Mouse (Mus musculus) common myeloid progenitor, adult 5-6 weeks (primary cell): ENCODE data around the gene Tns2. TPM values are rescaled to one million over a fixed set of nuclear protein-coding genes. Genes with fewer than 3 reads are reported as not detected.

Experiments
- ATAC-seq: replicated peaks from 2 replicates; pipeline ENCODE4 v1.8.0; 2016; ENCODE audit warnings: low read depth, mild to moderate bottlenecking, moderate TSS enrichment, inconsistent platforms; ENCODE audit not compliant: poor library complexity, severe bottlenecking
- total RNA-seq: library from RNA; stranded (forward); fragments of 200-1000, 187-1606 nt; gene quantifications from 2 replicates; pipeline ENCODE4 v1.2.3, GENCODE M21; 2017

Gene Tns2
- total RNA-seq, 1 experiment from 2014 or later: not detected

DNA sequence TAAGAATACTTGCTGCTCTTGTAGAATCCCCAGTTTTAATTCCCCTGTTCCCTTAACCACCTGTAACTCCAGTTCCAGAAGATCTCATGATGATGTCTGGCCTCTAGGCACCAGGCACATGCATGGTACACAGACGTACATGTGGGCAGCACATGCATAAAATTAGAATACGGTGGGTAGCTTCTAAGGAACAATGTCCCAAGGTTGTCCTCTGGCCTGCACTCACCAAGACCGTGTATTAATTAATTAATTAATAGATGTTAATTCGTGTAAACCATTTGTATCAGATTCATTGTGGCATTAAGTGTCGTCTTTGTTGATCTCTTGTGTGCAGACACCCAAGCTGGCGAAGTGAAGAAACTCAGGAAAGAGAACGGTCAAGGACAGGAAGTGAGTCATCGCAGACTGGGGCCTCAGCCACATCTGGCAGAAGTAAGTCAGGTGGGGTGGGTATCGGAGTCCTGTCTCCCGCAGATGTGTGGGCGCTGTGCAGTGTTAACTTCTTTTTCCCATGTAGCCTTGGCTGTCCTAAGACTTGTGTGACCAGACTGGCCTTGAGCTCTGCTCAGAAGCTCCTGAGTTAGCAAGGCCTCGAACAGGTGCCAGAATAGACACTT, 9.0 kb upstream of the Tns2 start:
- peak; percentile 50 for ATAC-seq

DNA sequence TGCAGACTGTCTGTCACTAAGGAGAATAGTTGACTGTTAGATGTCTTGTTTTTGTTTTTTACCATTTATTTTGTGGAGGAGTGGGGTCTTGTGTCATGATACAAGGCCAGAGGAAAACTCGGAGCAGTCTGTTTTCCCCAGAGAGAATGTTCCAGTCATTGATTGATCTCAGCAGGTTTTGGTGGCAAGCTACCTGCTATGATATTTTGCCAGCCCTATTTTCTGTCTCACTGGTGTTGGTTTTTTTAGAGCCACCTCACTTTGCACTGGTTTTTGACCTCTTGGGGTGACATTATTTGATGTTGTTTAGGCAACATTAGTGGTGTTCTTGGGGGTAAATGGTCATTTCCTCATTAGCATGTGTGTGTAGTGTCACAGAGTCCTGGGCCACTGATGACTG, 8.5 kb upstream of the Tns2 start:
- ATAC-seq: no peak

DNA sequence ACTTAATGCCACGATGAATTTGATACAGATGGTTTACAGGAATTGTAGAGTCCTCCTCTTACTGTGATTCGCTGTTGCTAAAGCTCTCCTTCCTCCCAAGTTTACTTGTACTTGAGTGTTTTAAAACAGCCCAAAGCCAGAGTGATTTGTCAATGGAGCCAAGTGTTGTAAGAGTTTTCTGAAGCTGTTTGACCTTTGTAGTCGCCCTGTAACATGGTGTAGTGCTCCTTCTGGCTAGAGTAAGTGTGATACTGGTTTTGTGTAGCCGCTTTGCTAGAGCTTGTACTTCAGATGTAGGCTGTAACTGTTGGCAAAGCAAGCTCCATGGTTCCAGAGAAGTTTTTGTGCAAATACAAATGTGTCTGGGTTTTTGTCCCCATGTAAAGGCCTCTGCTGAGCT, 8.0 kb upstream of the Tns2 start:
- ATAC-seq: no peak

DNA sequence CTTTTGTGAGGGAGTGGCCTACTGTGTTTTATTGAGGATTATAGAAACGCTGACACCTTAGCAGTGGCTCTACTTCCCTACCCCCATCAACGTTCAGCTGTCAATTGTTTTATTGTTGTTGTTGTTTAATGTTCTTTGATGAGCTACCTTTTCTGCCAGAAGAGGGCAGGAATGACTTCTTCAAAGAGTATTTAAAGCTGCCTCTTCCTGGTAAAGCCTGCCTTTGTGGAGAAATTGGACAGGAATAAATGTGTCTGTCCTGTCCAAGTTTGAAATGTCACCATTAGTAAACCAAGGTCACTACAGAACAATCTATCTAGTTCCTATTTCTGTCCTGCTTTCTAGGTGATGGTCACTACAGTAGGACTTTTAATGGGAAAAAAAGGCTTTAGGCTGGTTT, 6.1 kb upstream of the Tns2 start:
- no peak for ATAC-seq

DNA sequence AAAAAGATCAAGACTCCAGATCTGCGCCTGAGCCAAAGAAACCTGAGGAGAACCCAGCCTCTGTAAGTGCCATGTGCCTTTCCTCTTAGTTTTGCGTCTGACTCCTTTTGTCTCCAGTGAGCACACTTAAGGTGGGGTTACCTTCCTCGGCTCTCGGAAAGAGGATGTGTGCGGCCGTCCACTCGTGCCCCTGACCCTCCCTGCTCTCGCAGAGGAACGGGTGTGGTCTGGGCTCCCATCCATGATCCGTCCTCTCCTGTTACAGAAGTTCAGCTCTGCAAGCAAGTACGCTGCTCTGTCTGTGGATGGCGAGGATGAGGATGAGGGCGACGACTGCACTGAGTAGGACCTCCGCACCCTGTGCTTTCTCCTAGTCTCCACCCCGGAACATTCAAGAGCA, 5.2 kb upstream of the Tns2 start:
- ATAC-seq: no peak

DNA sequence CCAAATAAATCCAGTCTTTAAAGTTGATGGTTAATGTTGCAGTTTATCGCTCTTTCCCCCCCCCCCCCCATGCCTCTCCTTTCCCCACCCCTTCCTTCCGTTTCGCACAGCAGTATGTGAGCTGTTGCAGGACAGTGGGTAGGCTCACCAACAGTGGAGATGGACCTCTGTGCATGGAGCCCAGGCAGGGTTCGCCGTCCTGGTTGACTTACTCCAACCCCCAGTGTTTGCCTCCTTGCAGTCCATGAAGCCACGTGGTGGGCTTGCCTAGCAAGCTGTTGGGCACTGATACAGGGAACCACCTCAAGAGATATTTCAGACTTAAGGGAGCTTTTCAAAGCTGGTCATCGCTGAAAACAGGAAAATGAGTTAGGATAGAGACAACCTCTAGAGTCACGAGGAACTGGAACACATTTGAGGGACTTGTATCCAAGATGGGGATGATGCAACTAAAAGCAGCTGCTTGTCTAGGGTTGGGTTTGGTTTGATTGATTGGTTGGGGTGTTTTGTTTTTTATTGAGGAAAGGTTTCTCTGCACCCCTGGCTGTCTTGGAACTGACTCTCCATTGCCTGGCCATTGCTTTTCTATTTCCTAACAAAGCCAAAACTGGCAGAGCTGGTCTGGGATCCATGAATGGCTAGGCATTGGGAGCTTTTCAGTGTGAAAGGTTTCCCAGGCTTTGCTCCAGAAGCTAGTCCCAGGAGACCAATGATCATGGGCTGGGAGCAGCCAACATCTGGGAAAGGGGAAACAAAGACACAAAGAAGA, 2.9 kb upstream of the Tns2 start:
- no peak for ATAC-seq

DNA sequence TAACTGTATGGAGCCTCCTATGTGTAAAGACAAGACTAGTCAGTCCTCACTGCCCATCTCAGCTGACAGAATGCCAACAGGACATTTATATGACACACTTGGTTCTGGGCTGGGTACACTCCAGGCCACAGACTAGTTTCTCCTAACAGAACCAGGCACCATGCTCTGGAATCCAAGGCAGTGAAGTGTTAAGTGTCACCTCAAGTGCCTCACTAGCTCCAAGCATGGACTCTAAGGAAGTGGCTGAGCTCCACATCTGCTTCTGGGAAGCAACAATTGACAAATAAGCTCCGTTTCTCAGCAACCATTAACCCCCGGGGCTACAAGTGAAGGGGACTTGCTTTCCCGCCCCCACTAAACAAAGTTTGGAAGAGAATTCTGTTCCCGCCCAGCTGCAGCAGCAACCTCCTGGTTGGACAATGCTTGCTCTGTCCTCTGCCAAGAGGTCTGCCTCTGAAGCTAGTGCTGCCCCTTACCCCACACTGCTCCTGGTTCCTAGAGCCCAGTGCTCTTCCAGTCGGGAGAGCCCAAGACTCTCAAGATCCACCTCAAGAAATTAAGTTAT, 2.1 kb upstream of the Tns2 start:
- no peak for ATAC-seq

DNA sequence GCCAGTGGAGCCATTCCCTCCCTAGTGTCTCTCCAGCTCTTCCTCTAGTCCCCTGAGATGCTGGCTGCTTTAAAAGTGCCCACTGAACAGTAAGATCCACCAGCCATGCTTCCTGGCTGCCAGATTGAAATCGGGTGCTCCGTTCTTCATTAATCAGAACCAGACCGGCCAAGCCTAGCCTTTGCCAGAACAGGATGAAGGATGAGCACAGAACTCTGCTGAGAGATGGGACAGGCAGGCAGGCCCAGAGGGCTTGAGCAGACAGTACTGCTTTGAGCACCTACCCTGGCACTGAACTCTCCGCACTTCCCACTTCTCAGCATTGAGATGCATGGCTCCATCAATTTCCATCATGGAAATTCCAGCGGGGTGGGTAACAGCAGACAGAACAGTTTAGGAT, 953 bp upstream of the Tns2 start:
- no peak for ATAC-seq

DNA sequence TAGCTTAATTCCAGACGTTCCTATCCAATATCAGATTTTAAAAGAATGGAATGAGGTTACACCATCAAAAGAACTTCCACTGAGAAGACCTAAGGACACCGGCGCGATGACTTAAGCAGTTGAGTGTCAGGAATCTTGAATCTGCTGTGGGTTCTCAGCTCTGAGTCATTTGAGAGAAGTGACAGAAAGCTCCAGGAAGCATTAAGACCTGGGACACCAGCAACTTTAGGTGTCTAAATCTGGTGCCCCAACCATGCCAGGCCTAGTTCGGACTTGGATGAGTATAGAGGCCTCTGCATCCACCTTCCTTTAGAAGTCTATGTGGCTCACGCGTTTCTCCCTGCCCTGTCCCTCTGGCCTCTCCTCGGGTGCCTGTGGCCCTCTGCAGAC, 447 bp upstream of the Tns2 start:
- no peak for ATAC-seq

DNA sequence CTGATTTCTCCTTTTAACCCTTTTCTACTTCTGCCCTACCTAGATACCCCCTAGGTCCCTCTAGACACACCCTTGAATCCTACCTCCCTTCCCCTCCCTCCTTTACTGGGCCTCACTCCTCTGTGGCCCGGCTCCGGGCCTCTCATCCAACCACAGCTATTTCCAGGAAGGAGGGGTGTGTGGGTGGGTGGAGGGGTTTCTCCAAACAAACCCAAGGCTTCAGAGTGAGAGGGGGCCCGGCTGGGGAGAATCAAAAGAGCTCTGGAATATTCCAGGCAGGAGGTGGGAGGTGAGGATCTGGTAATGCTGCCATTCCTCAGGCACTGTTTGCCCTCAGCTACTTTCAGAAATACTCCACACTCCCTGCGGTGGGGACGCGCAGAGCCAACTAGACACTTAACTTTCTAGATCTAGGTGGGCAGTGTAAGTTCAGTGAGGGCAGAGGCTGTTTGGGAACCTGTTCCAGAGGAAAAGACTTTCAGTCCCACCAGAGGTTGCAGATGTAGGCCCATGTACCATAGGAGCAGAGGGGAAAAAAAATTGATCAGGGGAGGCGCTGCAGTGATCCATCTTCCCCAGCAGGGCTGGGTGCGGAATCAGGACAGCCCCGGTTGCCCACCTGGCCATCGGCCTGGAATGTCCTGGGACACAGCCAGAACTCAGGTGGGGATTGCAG, 921 bp downstream of the Tns2 start:
- ATAC-seq: no peak

DNA sequence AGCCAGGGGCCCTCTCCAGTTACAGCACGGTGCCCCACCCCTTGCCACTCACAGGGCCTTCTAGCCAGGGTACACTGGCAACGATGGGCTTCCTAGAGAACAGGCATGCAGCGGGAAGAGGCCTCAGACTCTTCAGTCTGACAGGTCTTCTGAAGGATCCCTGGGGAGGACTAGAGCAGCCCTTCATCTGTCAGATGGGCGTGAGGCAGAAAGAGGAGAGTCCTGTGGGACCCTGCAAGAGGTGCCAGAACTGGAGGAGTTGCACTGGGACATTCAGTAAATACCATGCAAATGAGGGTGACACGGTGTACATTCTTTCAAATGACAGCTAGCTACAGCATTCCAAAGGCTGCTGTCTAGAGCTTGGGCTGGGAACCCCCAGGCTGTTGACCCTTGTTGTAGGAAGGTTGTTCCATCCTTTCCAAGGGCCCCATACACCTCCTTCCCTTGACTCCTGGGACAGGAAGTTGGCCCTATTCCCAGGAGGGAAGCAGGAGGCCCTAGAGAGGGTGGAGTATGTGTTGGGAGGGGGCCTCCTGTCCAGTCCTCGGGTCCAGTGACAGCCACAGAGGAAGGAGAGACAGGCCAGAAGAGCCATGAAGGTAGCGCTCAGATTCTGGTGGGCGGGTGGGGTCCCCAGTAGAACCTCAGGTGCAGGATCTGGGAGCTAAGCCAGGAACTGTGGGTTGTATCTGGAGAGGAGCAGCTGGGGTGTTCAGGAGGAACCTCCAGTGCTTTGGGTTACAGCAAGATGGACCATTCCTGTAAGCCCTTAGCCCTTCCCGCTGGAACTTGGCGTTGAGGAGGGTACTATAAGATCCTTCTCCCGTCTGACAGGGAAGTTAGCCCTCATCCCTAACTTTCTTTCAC, 1.7 kb downstream of the Tns2 start:
- ATAC-seq: no peak

DNA sequence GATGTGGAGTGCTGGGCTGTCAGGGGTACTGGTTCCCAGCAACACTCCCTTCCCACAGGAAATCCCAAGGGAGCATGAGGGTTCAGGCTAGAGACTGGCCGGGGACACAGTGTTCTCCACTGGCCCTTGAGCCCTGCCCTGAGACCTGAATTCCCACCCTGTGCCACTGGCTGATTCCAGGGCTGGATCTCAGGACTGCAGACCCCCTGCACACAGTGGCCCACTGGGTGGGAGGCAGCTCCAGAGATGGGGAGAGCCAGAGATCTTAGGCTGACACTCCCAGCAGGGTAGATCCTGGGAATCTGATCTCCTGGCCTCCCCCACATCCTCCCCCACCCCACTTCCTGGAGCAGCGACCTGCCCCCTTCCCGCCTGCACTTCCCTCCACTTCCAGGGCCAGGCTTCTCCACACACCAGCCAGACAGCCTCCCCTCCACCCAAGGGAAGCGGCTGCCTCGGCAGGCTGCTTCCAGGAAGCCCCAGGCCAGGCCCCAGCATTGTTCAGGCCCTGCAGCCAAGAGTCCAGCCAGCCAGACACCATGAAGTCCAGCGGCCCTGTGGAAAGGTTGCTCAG, 2.4 kb downstream of the Tns2 start:
- ATAC-seq: no peak

DNA sequence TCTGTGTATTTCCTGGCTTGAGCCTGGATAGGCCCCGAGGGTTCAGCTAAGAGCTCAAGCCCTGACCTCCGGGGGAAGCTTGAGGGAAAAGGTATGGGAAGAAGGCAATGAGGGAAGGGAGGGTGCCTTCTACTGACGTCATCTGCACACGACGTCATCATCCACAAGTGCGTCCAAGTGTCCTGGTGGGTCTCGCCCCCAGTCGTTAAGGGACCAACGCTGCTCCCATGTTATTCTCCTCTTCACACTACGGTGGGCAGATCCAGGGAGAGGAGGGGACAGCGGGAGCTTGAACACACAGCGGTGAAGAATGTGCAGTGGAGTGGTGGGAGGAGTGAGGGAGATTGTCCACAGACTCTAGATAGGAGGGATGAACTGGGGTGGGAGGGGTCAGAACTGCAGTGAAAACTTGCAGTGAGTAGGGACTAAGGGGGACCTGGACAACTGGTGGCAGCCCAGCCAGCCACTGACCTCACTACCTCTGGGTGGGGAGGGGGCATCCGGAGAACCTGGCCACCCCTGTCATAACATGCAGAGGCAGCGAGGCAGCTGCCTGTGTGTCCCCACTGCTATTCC, 3.2 kb downstream of the Tns2 start:
- no peak for ATAC-seq

DNA sequence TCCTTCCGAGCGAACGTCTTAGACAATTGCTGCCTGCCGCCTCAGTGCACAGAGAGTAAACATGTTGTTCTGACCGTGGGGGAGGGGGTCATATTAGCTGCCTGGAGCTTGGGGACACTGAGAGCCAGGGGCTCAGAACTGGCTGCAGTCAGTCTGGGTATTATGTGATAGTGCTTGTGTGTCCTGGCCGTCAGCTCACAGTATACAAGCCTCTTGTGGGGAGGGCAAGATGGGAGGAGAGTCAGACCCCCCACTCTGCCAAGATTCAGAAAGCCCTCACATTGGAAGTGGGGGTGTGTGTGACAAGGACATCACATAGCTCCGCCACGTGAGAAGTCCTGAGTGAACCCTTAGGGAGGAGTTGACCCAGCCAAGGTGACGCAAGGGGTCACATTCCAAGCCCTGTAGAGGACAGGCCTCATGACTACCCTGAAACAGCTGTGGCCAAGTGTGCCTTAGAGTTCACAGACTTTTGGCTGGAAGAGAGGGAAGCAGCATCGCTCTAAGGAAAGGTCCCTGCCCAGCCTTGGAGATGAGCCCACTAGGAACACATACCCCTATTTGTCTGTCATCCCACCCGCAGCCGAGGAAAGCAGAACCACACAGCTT, 3.8 kb downstream of the Tns2 start:
- no peak for ATAC-seq

DNA sequence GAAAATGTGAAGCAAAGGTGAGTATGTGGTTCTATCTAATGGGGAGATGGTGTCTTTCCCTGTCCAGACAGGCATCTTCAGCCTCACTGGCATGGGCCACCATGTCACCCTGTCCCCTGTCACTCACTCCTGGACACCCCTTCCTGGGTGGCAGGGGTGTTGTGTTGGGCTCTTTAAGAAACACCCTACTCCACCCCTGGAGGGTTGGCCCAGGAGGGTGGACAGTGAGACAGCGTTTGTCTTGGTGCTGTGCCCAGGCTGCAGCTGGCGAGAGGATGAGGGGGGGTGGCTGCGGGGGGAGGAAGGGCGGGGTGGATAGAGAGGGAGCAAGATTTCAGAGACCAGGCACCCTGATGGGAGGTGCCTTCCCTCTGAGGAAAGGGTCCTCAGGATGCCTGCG, 5.1 kb downstream of the Tns2 start:
- ATAC-seq: no peak

DNA sequence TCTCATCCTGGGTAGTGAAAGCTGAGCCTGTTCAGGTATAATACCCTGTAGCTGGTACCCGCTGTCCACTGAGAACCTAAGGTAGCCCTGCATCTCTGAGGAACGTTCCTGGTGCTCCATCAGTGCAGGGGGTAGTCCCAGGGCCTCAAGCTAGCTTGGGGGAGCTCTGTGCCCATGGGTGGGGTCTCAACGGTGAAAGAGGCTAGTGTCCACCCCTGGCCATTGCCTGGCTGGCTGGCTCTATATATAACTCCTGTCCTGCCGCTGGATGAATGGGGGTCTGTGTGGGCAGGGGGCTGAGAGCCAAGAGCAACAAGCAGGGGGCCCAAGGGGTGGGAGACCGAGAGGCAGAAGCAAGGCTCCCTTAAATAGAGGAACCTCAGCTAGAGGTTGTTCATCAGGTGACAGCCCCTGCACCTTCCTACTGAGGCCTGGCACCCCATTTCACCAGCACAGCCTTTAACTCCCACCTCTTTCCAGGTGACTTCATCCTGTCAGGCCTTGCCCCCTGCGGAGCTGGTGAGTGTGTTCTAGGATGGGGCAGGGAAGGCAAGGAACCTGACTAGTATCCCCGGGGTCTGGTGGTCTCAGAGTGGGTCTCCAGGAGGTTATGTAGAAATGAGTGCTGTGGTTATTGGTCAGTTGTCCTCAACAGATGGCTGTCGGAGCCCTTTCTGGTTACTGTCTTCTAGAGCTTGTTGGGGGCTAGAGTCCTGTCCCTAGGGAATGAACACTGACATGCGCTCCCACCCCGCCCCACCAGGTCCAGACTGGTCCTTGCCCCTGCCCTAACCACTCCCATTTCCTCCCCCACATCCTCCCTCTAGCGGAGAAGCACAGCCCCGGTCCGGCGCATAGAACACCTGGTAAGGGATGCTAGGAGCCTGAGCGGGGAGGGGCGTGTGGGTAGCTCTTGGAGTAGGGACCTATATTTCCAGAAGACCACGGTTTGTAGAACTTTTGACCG, 5.8 kb downstream of the Tns2 start:
- 0 out of 2 replicates have a peak, but pooled peaks have one; percentile 19 for ATAC-seq

DNA sequence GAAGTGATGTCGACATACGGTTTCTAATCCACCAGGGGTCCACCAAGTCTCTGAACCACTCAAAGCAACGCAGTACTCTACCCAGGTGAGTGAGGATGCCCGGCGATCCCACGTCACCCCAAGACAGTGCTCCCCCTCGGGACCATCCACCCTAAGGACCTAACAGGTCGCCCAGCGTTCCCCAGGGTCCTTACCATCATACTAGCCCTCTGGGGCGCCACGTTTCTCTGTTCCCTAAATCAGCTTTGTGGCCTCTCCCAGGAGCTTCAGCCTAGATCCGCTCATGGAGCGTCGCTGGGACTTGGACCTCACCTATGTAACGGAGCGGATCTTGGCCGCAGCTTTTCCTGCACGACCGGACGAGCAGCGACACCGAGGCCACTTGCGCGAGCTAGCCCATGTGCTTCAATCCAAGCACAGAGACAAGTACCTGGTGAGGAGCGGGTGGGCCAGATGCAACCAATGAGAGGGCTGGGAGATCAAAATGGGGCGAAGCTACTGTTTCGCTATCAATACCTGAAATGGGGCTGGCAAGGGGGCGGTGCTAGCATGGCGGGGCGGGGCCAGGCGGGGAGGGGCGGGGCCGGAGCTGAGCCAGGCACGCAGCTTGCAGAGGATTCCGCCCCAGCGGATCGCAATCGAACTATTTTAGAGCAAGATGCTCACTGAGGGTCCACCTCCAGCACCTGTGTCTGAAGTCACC, 6.7 kb downstream of the Tns2 start:
- ATAC-seq: no peak
